Mouse (Mus musculus): ENCODE results near the gene Yju2.
A peak's percentile ranks its signal among the peaks of the same experiment; 100 is the strongest.

Gene Yju2

DNA sequence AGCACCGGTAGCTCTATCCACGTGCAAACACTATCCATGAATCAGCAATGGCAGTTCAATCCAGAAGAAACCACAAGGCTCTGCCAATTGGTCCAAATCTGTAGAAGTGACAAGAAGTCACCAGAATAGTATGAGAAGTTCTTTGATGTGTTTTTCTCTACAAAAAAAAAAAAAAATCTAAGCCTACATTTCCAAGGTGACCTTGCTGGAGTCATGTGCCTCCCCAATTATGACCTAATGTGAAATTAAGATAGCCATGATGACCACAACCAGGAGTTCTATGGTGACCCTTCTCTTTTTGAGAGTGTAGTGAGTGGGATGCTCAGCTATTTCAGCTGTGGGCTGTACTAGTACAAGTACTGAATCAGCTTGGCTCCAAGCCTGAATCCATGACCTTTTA lies 9.5 kb upstream of the Yju2 start, which contains the start of gene Zfp119b:
Gene Zfp119b (minus strand): TSS at position 101 of the 400 bp plus-strand sequence.
- no peaks in the 10 kb centered on the region for H3K36me3 ChIP-seq (ENCODE audit: insufficient read depth, low read length)
- peak within 1 kb of the TSS; percentile 63 for H3K4me3 ChIP-seq (replicated peaks; ENCODE audit: low read length)
- H3K27me3 ChIP-seq (ENCODE audit: insufficient read depth, low read length) = no peaks in the 10 kb centered on the region
- no peaks in the 10 kb centered on the region for H3K9me3 ChIP-seq (ENCODE audit: low read length)
- TF ChIP-seq NANOG (IDR thresholded peaks at IDR 0.05; ENCODE audit: borderline replicate concordance, low read length) (no peak), CTCF (conservative IDR thresholded peaks at IDR 0.05; ENCODE audit: low read length) (no peak), POU5F1 (IDR thresholded peaks at IDR 0.05; ENCODE audit: borderline replicate concordance, low read length) (no peak)
- H3K4me1 ChIP-seq (replicated peaks; ENCODE audit: low read depth, low read length) = peaks cover 63% of the 10 kb centered on the region

DNA sequence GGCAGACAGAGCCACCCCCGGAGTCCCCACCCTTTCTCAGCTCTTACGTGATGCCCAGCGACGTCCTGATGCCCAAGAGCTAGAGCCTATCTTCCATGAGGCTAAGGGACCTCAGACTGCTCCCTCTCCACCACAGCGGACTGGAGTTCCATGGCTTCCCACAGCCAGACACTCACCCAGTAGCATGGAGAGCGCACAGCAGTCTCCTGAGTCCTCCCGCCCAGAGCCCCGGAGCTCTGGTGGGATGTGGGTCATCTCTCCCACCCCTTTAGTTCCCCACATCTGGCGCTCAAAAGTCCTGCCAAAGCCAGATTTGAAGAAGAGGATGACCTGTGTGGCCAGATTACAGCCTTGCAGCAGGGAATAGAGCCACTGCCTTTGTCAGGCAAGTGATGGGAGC lies 8.3 kb upstream of the Yju2 start:
- peaks cover 73% of the 10 kb centered on the region for H3K4me1 ChIP-seq (replicated peaks; ENCODE audit: low read depth, low read length)
- peak overlapping the region; percentile 63 for H3K4me3 ChIP-seq (replicated peaks; ENCODE audit: low read length)
- no peaks in the 10 kb centered on the region for H3K36me3 ChIP-seq (ENCODE audit: insufficient read depth, low read length)
- no peaks in the 10 kb centered on the region for H3K9me3 ChIP-seq (ENCODE audit: low read length)
- H3K27me3 ChIP-seq (ENCODE audit: insufficient read depth, low read length) = no peaks in the 10 kb centered on the region
- TF ChIP-seq POU5F1 (IDR thresholded peaks at IDR 0.05; ENCODE audit: borderline replicate concordance, low read length) = no peak
- no peak for TF ChIP-seq NANOG (IDR thresholded peaks at IDR 0.05; ENCODE audit: borderline replicate concordance, low read length)
- TF ChIP-seq CTCF (conservative IDR thresholded peaks at IDR 0.05; ENCODE audit: low read length) = no peak

DNA sequence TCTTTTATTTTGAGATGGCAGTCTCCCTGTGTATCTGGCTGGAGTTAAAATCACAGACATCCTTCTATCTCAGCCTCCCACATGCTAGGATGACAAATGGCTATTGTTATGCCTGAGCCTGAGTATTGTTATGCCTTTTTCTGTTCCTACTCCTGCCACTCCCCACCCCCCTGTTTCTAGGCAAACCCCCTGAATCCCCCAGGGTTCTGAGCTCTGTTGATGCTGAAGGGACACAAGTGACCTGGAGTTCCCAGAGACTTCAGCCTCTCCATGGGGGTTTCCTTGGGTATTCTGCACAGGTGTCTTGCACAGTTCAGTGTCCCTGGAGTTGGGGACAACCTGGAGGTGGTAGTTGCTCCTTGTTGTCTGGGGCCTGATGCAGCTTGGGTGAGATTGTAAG lies 6.9 kb upstream of the Yju2 start:
- TF ChIP-seq NANOG (IDR thresholded peaks at IDR 0.05; ENCODE audit: borderline replicate concordance, low read length) (peak; percentile 34; the same call in 1 of the 2 replicates), POU5F1 (IDR thresholded peaks at IDR 0.05; ENCODE audit: borderline replicate concordance, low read length) (peak; percentile 99), CTCF (conservative IDR thresholded peaks at IDR 0.05; ENCODE audit: low read length) (no peak)

DNA sequence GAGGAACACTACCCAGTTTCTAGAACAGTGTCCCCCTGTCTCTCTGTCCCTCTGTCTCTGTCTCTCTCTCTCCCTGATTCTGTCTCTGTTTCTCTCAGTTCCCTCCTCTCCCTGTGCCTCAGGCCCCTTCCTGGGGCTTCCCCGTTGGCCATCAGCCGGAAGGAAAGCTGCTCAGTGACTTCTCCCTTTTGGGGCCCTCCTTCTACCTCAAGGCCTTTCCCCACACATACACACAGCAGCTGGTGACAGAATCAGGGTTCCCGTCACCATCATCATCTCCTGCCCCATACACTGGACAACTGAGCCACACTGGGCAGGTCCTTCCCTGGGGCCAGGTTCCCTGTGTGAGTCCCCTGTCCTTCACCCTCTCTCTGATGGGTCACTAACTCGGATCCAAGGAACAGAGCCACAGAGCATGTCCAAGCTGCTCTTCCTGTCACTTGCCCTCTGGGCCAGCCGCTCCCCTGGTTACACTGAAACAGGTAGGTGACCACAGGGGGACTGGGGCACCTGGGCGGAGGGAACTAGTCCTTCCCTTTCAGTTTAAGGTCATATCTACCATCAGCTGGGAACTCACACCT lies 6.4 kb upstream of the Yju2 start, which contains the start of gene Ebi3:
Gene Ebi3 (plus strand): TSS at position 194 of the 581 bp plus-strand sequence.
- Histone ChIP-seq H3K4me1 (replicated peaks; ENCODE audit: low read depth, low read length) (peaks cover 83% of the 10 kb centered on the region), H3K9me3 (ENCODE audit: low read length) (no peaks in the 10 kb centered on the region), H3K27me3 (ENCODE audit: insufficient read depth, low read length) (no peaks in the 10 kb centered on the region), H3K36me3 (ENCODE audit: insufficient read depth, low read length) (no peaks in the 10 kb centered on the region; the same call in 1 of the 2 replicates), H3K4me3 (replicated peaks; ENCODE audit: low read length) (peak within 1 kb of the TSS; percentile 63)
- TF ChIP-seq CTCF (conservative IDR thresholded peaks at IDR 0.05; ENCODE audit: low read length) (no peak), POU5F1 (IDR thresholded peaks at IDR 0.05; ENCODE audit: borderline replicate concordance, low read length) (no peak), NANOG (IDR thresholded peaks at IDR 0.05; ENCODE audit: borderline replicate concordance, low read length) (no peak)

More for the DNA sequence above, 6.9 kb upstream of the Yju2 start:
- Histone ChIP-seq H3K36me3 (ENCODE audit: insufficient read depth, low read length) (no peaks in the 10 kb centered on the region), H3K27me3 (ENCODE audit: insufficient read depth, low read length) (no peaks in the 10 kb centered on the region), H3K4me1 (replicated peaks; ENCODE audit: low read depth, low read length) (peaks cover 79% of the 10 kb centered on the region), H3K9me3 (ENCODE audit: low read length) (no peaks in the 10 kb centered on the region), H3K4me3 (replicated peaks; ENCODE audit: low read length) (peak overlapping the region; percentile 52)

DNA sequence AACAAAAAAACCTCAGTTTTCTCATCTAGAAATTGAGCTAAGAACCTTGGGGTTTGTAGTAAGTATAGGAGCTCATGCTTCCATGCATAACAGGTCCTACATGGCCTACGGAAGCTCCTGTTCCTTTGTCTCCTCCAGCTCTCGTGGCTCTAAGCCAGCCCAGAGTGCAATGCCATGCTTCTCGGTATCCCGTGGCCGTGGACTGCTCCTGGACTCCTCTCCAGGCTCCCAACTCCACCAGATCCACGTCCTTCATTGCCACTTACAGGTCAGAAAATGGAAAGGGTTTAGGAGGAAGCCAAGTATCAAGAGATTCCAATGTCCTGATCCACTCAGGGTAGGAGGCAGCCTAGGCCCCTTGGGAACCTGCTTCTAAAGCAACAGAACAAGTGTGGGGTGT lies 5.1 kb upstream of the Yju2 start:
- Histone ChIP-seq H3K4me1 (replicated peaks; ENCODE audit: low read depth, low read length) (peaks cover 90% of the 10 kb centered on the region), H3K9me3 (ENCODE audit: low read length) (no peaks in the 10 kb centered on the region), H3K27me3 (ENCODE audit: insufficient read depth, low read length) (no peaks in the 10 kb centered on the region), H3K36me3 (ENCODE audit: insufficient read depth, low read length) (no peaks in the 10 kb centered on the region; the same call in 1 of the 2 replicates), H3K4me3 (replicated peaks; ENCODE audit: low read length) (peak overlapping the region; percentile 70)
- TF ChIP-seq NANOG (IDR thresholded peaks at IDR 0.05; ENCODE audit: borderline replicate concordance, low read length) (no peak), CTCF (conservative IDR thresholded peaks at IDR 0.05; ENCODE audit: low read length) (no peak), POU5F1 (IDR thresholded peaks at IDR 0.05; ENCODE audit: borderline replicate concordance, low read length) (no peak)

DNA sequence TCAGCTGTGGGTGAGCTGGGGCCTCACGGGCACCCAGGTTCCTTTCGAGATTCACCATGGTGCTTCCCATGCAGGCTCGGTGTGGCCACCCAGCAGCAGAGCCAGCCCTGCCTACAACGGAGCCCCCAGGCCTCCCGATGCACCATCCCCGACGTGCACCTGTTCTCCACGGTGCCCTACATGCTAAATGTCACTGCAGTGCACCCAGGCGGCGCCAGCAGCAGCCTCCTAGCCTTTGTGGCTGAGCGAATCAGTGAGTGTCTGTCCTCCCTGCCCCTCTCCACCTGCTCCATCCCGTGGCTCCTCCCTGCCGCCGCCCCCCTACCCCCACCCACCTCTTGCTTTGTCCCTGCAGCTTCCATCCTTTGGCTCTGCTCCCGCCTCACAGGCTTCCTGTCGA lies 4.7 kb upstream of the Yju2 start:
- Histone ChIP-seq H3K36me3 (ENCODE audit: insufficient read depth, low read length) (no peaks in the 10 kb centered on the region; the same call in 1 of the 2 replicates), H3K4me3 (replicated peaks; ENCODE audit: low read length) (peak overlapping the region; percentile 70), H3K9me3 (ENCODE audit: low read length) (no peaks in the 10 kb centered on the region), H3K4me1 (replicated peaks; ENCODE audit: low read depth, low read length) (peaks cover 90% of the 10 kb centered on the region), H3K27me3 (ENCODE audit: insufficient read depth, low read length) (no peaks in the 10 kb centered on the region)
- TF ChIP-seq CTCF (conservative IDR thresholded peaks at IDR 0.05; ENCODE audit: low read length) = no peak
- no peak for TF ChIP-seq POU5F1 (IDR thresholded peaks at IDR 0.05; ENCODE audit: borderline replicate concordance, low read length)
- TF ChIP-seq NANOG (IDR thresholded peaks at IDR 0.05; ENCODE audit: borderline replicate concordance, low read length) = no peak

DNA sequence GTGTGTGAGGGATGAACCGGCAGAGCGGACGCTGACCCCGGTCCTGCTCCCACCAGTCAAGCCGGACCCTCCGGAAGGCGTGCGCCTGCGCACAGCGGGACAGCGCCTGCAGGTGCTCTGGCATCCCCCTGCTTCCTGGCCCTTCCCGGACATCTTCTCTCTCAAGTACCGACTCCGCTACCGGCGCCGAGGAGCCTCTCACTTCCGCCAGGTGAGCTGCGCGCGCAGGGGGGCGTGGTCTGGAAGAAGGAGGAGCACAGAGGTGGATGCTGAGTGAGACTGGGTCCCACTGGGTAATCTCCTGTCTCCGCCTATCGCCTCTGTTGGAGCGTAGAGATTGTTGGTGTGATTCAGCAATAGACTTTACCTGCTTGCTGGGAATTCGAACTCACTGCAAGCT lies 2.8 kb upstream of the Yju2 start:
- Histone ChIP-seq H3K4me1 (replicated peaks; ENCODE audit: low read depth, low read length) (peaks cover 82% of the 10 kb centered on the region), H3K9me3 (ENCODE audit: low read length) (no peaks in the 10 kb centered on the region), H3K27me3 (ENCODE audit: insufficient read depth, low read length) (no peaks in the 10 kb centered on the region), H3K4me3 (replicated peaks; ENCODE audit: low read length) (peak overlapping the region; percentile 79), H3K36me3 (ENCODE audit: insufficient read depth, low read length) (peaks cover 14% of the 10 kb centered on the region)
- TF ChIP-seq NANOG (IDR thresholded peaks at IDR 0.05; ENCODE audit: borderline replicate concordance, low read length) (no peak), POU5F1 (IDR thresholded peaks at IDR 0.05; ENCODE audit: borderline replicate concordance, low read length) (no peak), CTCF (conservative IDR thresholded peaks at IDR 0.05; ENCODE audit: low read length) (no peak)

DNA sequence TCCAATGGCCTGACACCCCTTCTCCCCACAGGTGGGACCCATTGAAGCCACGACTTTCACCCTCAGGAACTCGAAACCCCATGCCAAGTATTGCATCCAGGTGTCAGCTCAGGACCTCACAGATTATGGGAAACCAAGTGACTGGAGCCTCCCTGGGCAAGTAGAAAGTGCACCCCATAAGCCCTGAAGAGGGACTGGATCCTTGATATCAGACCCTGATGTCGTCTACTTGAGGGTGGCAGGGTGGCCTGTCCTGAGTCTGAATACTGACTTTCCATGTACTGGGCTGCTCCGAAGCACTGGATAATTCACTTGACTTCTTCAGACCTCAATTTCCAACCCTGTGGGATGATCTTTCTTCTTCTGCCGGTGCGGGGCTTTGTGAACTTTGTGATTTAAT lies 2.3 kb upstream of the Yju2 start:
- Histone ChIP-seq H3K27me3 (ENCODE audit: insufficient read depth, low read length) (no peaks in the 10 kb centered on the region), H3K4me1 (replicated peaks; ENCODE audit: low read depth, low read length) (peaks cover 77% of the 10 kb centered on the region), H3K36me3 (ENCODE audit: insufficient read depth, low read length) (peaks cover 19% of the 10 kb centered on the region), H3K4me3 (replicated peaks; ENCODE audit: low read length) (peak overlapping the region; percentile 79), H3K9me3 (ENCODE audit: low read length) (no peaks in the 10 kb centered on the region)
- TF ChIP-seq NANOG (IDR thresholded peaks at IDR 0.05; ENCODE audit: borderline replicate concordance, low read length) (no peak), CTCF (conservative IDR thresholded peaks at IDR 0.05; ENCODE audit: low read length) (no peak), POU5F1 (IDR thresholded peaks at IDR 0.05; ENCODE audit: borderline replicate concordance, low read length) (no peak)

Data from E14TG2a.4 (cell line).